Mouse (Mus musculus): ENCODE measurements around the gene Rtl10.

- no peak for TF ChIP-seq POLR2A (IDR thresholded peaks at IDR 0.05; ENCODE audit: extremely low read depth, insufficient read depth, low read length)
- no peak for TF ChIP-seq CTCF (IDR thresholded peaks at IDR 0.05; ENCODE audit: low read depth, low read length)
These were observed 25.0 kb downstream of the Rtl10 start for GRCm38 (mm10) chr16:18523563-18524245.

Measured in liver, adult 2 months (tissue).